Mouse (Mus musculus): ENCODE data around the gene D10Jhu81e.

DNA sequence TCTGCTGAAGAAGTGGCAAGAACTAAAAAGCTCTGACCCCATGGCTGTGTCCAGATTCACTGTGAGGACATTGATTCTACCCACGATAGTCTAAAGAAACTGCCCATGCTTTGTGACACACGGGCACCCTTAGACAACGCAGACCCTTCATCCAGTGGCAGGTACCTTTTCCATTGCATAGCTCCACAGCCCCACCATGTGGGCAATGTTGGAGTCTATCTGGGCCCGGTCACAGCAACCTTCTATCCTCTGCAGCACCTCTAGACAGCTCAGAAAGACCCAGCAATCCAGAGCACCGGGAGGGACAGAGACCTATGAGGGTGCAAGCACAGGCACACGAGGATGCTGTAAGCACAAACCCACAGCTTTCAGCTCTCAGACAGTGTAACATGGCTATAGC is 41.7 kb upstream of the D10Jhu81e start:
- no peak for TF ChIP-seq POLR2A (IDR thresholded peaks at IDR 0.05; ENCODE audit: control insufficient read depth, low read depth, low read length)
- peak; percentile 21; the same call in 1 of the 2 replicates for TF ChIP-seq CTCF (IDR thresholded peaks at IDR 0.05; ENCODE audit: control insufficient read depth, insufficient read depth, insufficient replicate concordance, low read depth, low read length)
